Mouse (Mus musculus) ES-E14 (cell line): Measurements from ENCODE around the gene Pcyt2. TPM values are rescaled to one million over a fixed set of nuclear protein-coding genes. Genes with fewer than 3 reads are reported as not detected.

Experiments used
- DNase-seq: peaks from one replicate; pipeline ENCODE4 v3.0.0-alpha.2; 2013; ENCODE audit warnings: low read depth, low spot score
- H3K27ac ChIP-seq: 2 replicates; pipeline ENCODE4 v1.5.1; 2012; ENCODE audit warnings: low read depth, mild to moderate bottlenecking, low read length, moderate library complexity, mixed read lengths; ENCODE audit not compliant: poor library complexity, insufficient read depth, severe bottlenecking
- H3K36me3 ChIP-seq: 2 replicates; pipeline ENCODE4 v1.6.1; 2012; ENCODE audit warnings: mild to moderate bottlenecking, low read length, moderate library complexity, mixed read lengths; ENCODE audit not compliant: control insufficient read depth, poor library complexity, insufficient read depth, severe bottlenecking
- H3K4me1 ChIP-seq, 2 experiments: fragments of 150-350 bp in 1 of 2; sonication (generic) in 1 of 2; 2 replicates each; pipeline ENCODE4 v1.6.1; 2012; ENCODE audit warnings: low read length in 2 of 2, mild to moderate bottlenecking in 1 of 2, mixed read lengths in 1 of 2; ENCODE audit not compliant: control insufficient read depth in 2 of 2, insufficient read depth in 2 of 2, poor library complexity in 1 of 2
- H3K4me3 ChIP-seq, 2 experiments: fragments of 150-350 bp in 1 of 2; sonication (generic) in 1 of 2; 2 replicates each; pipeline ENCODE4 v1.5.1; 2012; ENCODE audit warnings: low read length in 2 of 2, low read depth in 1 of 2, mild to moderate bottlenecking in 1 of 2, mixed read lengths in 1 of 2; ENCODE audit not compliant: insufficient read depth in 1 of 2, poor library complexity in 1 of 2, severe bottlenecking in 1 of 2
- H3K9ac ChIP-seq: 2 replicates; pipeline ENCODE4 v1.6.1; 2012; ENCODE audit warnings: low read depth, mild to moderate bottlenecking, low read length, mixed read lengths; ENCODE audit not compliant: poor library complexity, insufficient read depth, severe bottlenecking
- H3K9me3 ChIP-seq: fragments of 150-350 bp; sonication (generic); 2 replicates; pipeline ENCODE4 v1.6.1; 2012; ENCODE audit warnings: low read depth, mild to moderate bottlenecking, low read length; ENCODE audit not compliant: control insufficient read depth, insufficient read depth
- CHD2 ChIP-seq: IDR thresholded peaks from 2 replicates; pipeline ENCODE4 v1.6.1; 2014; ENCODE audit warnings: mild to moderate bottlenecking, low read depth, low read length, inconsistent platforms
- HCFC1 ChIP-seq: IDR thresholded peaks from 2 replicates; pipeline ENCODE4 v1.6.1; 2012; ENCODE audit warnings: low read length, inconsistent platforms, borderline replicate concordance; ENCODE audit not compliant: insufficient read depth
- MAFK ChIP-seq: IDR thresholded peaks from 2 replicates; pipeline ENCODE4 v1.6.1; 2014; ENCODE audit warnings: mild to moderate bottlenecking, low read depth, low read length, inconsistent platforms; ENCODE audit not compliant: insufficient read depth
- ZC3H11A ChIP-seq: IDR thresholded peaks from 2 replicates; pipeline ENCODE4 v1.6.1; 2012; ENCODE audit warnings: low read depth, mild to moderate bottlenecking, inconsistent platforms, low read length, borderline replicate concordance
- ZNF384 ChIP-seq: IDR thresholded peaks from 2 replicates; pipeline ENCODE4 v1.6.1; 2012; ENCODE audit warnings: low read depth, low read length, inconsistent platforms
- in situ Hi-C, 2 experiments: fragments of 600-800 bp; cut with MboI; formaldehyde crosslinking; loops; one replicate each; pipeline ENCODE4 v1.15.1; 2025; ENCODE audit warnings: low sequenced_read_pairs in 2 of 2, inconsistent platforms in 1 of 2; ENCODE audit not compliant: unreplicated experiment in 2 of 2
- total RNA-seq: library from RNA; depleted of rRNA; stranded (reverse); fragments of 300-350 nt; gene quantifications from 2 replicates; pipeline ENCODE4 v1.2.3, GENCODE M21; 2012

Gene Pcyt2
- total RNA-seq, 1 experiment: 88.6 TPM

DNA sequence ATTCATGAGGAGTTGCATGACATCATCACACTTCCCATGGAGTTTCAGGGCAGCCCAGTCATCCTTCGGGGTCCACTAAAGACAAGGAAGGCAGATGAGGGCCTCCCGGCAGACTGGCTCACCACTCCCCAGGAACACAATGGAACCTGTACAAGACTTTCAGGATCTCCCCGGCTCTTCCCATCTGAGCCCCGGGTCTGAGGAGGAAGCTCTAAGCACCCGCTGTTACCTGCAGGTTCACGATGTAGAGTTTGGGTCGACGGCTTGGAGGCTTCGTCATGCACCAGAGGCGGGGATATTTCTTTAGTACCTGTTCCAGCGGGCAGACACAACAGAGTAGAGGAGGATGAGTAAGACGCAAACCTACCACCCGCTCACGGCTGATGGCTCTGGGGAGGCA, 2.5 kb upstream of the Pcyt2 start:
- peak overlapping the region; percentile 45 for H3K9ac ChIP-seq
- no peak overlapping the region for H3K27ac ChIP-seq
- DNase-seq: no peak
- peaks cover 8 to 26% of the 10 kb centered on the region in 2 experiments; a peak in 2 of 4 replicates for H3K4me1 ChIP-seq
- peaks cover 10% of the 10 kb centered on the region for H3K36me3 ChIP-seq
- H3K9me3 ChIP-seq: no peaks in the 10 kb centered on the region
- TF ChIP-seq ZC3H11A (no peak), HCFC1 (no peak), ZNF384 (no peak), CHD2 (no peak)
- in situ Hi-C loops: no loop called here
- peak overlapping the region; percentile 22; a peak in 3 of 4 replicates for H3K4me3 ChIP-seq

- no peak overlapping the region for H3K4me3 ChIP-seq
Observed at GRCm38 (mm10) chr11:120618619-120619535, 1.1 kb upstream of the Pcyt2 start.

GRCm38 (mm10) chr11:120616617-120617294, 980 bp downstream of the Pcyt2 start:
- in situ Hi-C loops: no loop called here
- peaks cover 31% of the 10 kb centered on the region for H3K36me3 ChIP-seq

More at GRCm38 (mm10) chr11:120618619-120619535, 1.1 kb upstream of the Pcyt2 start:
- Histone ChIP-seq H3K9me3 (no peaks in the 10 kb centered on the region), H3K27ac (0 out of 2 replicates have a peak overlapping the region, but pooled peaks have one; percentile 11), H3K36me3 (peaks cover 15% of the 10 kb centered on the region), H3K9ac (no peak overlapping the region), H3K4me1 (peaks cover 8 to 30% of the 10 kb centered on the region in 2 experiments; a peak in 2 of 4 replicates)
- DNase-seq: no peak
- TF ChIP-seq HCFC1: no peak
- TF ChIP-seq CHD2: no peak
- TF ChIP-seq MAFK: no peak
- no peak for TF ChIP-seq ZC3H11A
- TF ChIP-seq ZNF384: no peak
- in situ Hi-C loops: no loop called here

GRCm38 (mm10) chr11:120615606-120616203, 2.0 kb downstream of the Pcyt2 start:
- Histone ChIP-seq H3K36me3 (peaks cover 39% of the 10 kb centered on the region), H3K9me3 (no peaks in the 10 kb centered on the region), H3K9ac (0 out of 2 replicates have a peak overlapping the region, but pooled peaks have one; percentile 17), H3K4me3 (no peak overlapping the region), H3K27ac (no peak overlapping the region), H3K4me1 (peaks cover 8 to 27% of the 10 kb centered on the region in 2 experiments; a peak in 2 of 4 replicates)
- in situ Hi-C loops: no loop called here
- TF ChIP-seq HCFC1 (no peak), ZC3H11A (no peak), MAFK (no peak), CHD2 (no peak), ZNF384 (no peak)
- no peak for DNase-seq

More at GRCm38 (mm10) chr11:120616617-120617294, 980 bp downstream of the Pcyt2 start:
- Histone ChIP-seq H3K27ac (no peak overlapping the region), H3K9ac (peak overlapping the region; percentile 92), H3K4me1 (peaks cover 8 to 30% of the 10 kb centered on the region in 2 experiments; a peak in 2 of 4 replicates), H3K9me3 (no peaks in the 10 kb centered on the region), H3K4me3 (peak overlapping the region; percentile 94)
- no peak for TF ChIP-seq CHD2
- no peak for TF ChIP-seq MAFK
- TF ChIP-seq ZNF384: no peak
- no peak for TF ChIP-seq HCFC1
- TF ChIP-seq ZC3H11A: no peak
- DNase-seq: no peak
